Mouse (Mus musculus) ES-Bruce4 (cell line): ENCODE data around the gene Zfp771. TPM values are rescaled to one million over a fixed set of nuclear protein-coding genes. Genes with fewer than 3 reads are reported as not detected.

ENCODE experiments used
- H3K27ac ChIP-seq: 2 replicates; pipeline ENCODE4 v1.5.1; 2012; ENCODE audit warnings: low read length, inconsistent platforms; ENCODE audit not compliant: insufficient read depth
- H3K27me3 ChIP-seq: 2 replicates; pipeline ENCODE4 v1.6.1; 2012; ENCODE audit warnings: mild to moderate bottlenecking, low read length, inconsistent platforms; ENCODE audit not compliant: control insufficient read depth, poor library complexity, insufficient read depth, severe bottlenecking
- H3K36me3 ChIP-seq: 2 replicates; pipeline ENCODE4 v1.6.1; 2012; ENCODE audit warnings: inconsistent platforms, mild to moderate bottlenecking, low read length, moderate library complexity; ENCODE audit not compliant: control insufficient read depth, poor library complexity, insufficient read depth, severe bottlenecking
- H3K4me1 ChIP-seq: one replicate; pipeline ENCODE4 v1.8.1; 2011; ENCODE audit warnings: low read length; ENCODE audit not compliant: control insufficient read depth, insufficient read depth
- H3K4me3 ChIP-seq: 2 replicates; pipeline ENCODE4 v1.5.1; 2011; ENCODE audit warnings: low read depth, mild to moderate bottlenecking, low read length
- H3K9ac ChIP-seq: 2 replicates; pipeline ENCODE4 v1.6.1; 2012; ENCODE audit warnings: low read depth, mild to moderate bottlenecking, inconsistent platforms; ENCODE audit not compliant: poor library complexity, severe bottlenecking
- H3K9me3 ChIP-seq: replicated peaks from 2 replicates; pipeline ENCODE4 v1.6.1; 2012; ENCODE audit warnings: mild to moderate bottlenecking, low read length, inconsistent platforms; ENCODE audit not compliant: control insufficient read depth, poor library complexity, insufficient read depth, severe bottlenecking
- CTCF ChIP-seq: IDR thresholded peaks from one replicate; pipeline ENCODE4 v1.8.1; 2011; ENCODE audit warnings: low read depth, low read length
- EP300 ChIP-seq: IDR thresholded peaks from 2 replicates; pipeline ENCODE4 v1.6.1; 2011; ENCODE audit warnings: low read depth, low read length; ENCODE audit not compliant: insufficient read depth
- POLR2A ChIP-seq: IDR thresholded peaks from one replicate; pipeline ENCODE4 v1.8.1; 2011; ENCODE audit warnings: low read length; ENCODE audit not compliant: insufficient read depth
- polyA plus RNA-seq: library from polyadenylated mRNA; stranded (reverse); fragments of >200 nt; gene quantifications from 2 replicates; pipeline ENCODE4 v1.2.4, GENCODE M21; 2011; ENCODE audit warnings: low read depth; ENCODE audit not compliant: missing spikeins, insufficient read depth, insufficient read length

Gene Zfp771
- polyA plus RNA-seq, 1 experiment, result 8.7 TPM

DNA sequence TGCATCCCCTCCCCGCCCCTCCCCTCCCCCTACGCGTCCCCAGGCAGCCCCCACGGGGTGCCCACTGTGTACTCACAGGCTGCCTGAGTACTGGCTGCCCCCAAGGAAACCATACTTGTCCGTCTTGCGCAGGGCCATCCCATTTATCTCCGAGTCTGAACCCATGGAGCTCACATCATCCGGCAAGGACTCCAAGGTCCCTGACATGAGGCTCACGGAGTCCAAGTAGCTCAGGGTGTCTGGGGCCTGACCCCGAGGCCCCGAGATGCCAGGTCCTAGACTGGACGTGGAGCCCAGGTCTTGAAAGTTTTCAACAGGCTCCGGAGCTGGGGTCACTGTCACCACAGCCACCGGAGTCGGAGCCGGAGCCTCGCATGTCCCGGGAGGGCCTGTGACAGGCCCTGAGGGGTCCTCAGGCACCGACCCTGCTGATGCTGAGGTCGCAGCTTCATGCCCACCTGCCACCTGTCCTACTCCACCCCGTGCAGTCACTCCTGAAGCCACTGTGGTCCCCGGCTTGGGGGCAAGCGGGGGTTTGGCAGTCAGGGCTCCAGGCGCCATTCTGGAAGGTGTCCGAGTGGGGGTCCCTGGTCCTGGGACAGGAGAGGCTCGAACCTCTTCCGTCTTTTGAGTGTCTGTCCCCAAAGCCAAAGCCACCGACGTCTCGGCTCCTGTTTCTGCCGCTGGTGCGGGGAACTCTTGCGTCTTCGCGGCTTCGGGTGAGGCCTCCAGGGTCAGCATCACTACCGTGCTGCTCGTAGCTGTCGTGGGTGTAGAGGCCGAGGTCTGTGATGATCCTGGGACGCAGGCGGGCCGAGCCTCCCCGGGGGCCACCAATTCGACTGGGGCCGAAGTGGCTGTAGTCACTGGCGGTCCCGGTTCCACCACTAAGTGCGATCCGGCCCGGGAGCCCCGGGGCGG, 36.4 kb upstream of the Zfp771 start:
- Histone ChIP-seq H3K9me3 (no peaks in the 10 kb centered on the region), H3K4me3 (peak overlapping the region; percentile 93)
- TF ChIP-seq EP300 (no peak), CTCF (no peak), POLR2A (no peak)

GRCm38 (mm10) chr7:127208295-127208552, 35.9 kb upstream of the Zfp771 start, which contains the start of gene Tbc1d10b:
Gene Tbc1d10b (minus strand): TSS chr7:127208468.
- TF ChIP-seq CTCF (no peak), POLR2A (no peak), EP300 (no peak)
- H3K9me3 ChIP-seq, result no peaks in the 10 kb centered on the region
- H3K4me1 ChIP-seq, result peaks cover 1% of the 10 kb centered on the region
- H3K36me3 ChIP-seq, result peaks cover 12% of the 10 kb centered on the region
- peak within 1 kb of the TSS; percentile 95 for H3K9ac ChIP-seq
- no peaks in the 10 kb centered on the region for H3K27me3 ChIP-seq
- peak within 1 kb of the TSS; percentile 93 for H3K4me3 ChIP-seq
- peak within 1 kb of the TSS; percentile 75 for H3K27ac ChIP-seq

More for the DNA sequence above, 36.4 kb upstream of the Zfp771 start:
- H3K27me3 ChIP-seq, result no peaks in the 10 kb centered on the region
- peaks cover 1% of the 10 kb centered on the region for H3K4me1 ChIP-seq
- peak overlapping the region; percentile 75 for H3K27ac ChIP-seq
- peak overlapping the region; percentile 95 for H3K9ac ChIP-seq
- H3K36me3 ChIP-seq, result peaks cover 18% of the 10 kb centered on the region

- Histone ChIP-seq H3K27me3 (no peaks in the 10 kb centered on the region), H3K36me3 (peaks cover 7% of the 10 kb centered on the region), H3K4me3 (peak within 1 kb of the TSS; percentile 93), H3K27ac (peak within 1 kb of the TSS; percentile 75), H3K9me3 (no peaks in the 10 kb centered on the region), H3K9ac (peak within 1 kb of the TSS; percentile 95), H3K4me1 (peaks cover 1% of the 10 kb centered on the region)
- no peak for TF ChIP-seq EP300
- TF ChIP-seq CTCF, result peak; percentile 44
- peak; percentile 29 for TF ChIP-seq POLR2A
These were observed 35.3 kb upstream of the Zfp771 start, which contains the start of gene Mylpf for GRCm38 (mm10) chr7:127208553-127209438. Gene Mylpf (plus strand): TSS chr7:127208890.

DNA sequence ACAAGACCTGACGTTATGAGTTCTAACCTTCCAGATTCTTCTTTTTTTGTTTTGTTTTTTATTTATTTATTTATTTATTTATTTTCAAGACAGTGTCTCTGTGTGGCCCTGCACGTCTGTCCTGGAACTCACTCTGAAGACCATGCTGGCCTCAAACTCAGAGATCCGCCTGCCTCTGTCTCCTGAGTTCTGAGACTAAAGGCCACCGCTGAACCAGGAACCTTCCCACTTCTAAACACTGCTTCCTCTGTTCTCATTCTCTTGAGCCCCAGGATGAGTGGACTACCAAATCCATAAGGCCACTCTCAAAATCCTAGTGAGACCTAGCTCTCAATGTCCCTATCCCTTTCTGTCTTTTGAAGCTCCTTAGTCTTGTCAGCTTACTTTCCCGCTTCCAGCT, 34.2 kb upstream of the Zfp771 start:
- Histone ChIP-seq H3K27ac (peak overlapping the region; percentile 71), H3K4me1 (peaks cover 1% of the 10 kb centered on the region), H3K9ac (peak overlapping the region; percentile 59), H3K27me3 (no peaks in the 10 kb centered on the region), H3K4me3 (no peak overlapping the region), H3K9me3 (no peaks in the 10 kb centered on the region), H3K36me3 (peaks cover 4% of the 10 kb centered on the region; the same call in 1 of the 2 replicates)
- TF ChIP-seq CTCF (no peak), EP300 (no peak), POLR2A (no peak)

- Histone ChIP-seq H3K9me3 (no peaks in the 10 kb centered on the region), H3K36me3 (peaks cover 4% of the 10 kb centered on the region; the same call in 1 of the 2 replicates), H3K9ac (peak overlapping the region; percentile 59; the same call in 1 of the 2 replicates), H3K4me1 (peaks cover 1% of the 10 kb centered on the region), H3K4me3 (no peak overlapping the region), H3K27me3 (no peaks in the 10 kb centered on the region), H3K27ac (peak overlapping the region; percentile 71)
- TF ChIP-seq EP300 (no peak), POLR2A (no peak), CTCF (no peak)
These were observed 33.8 kb upstream of the Zfp771 start for GRCm38 (mm10) chr7:127210266-127210665.
